Mouse (Mus musculus): Measurements from ENCODE around the gene Draxin.

DNA sequence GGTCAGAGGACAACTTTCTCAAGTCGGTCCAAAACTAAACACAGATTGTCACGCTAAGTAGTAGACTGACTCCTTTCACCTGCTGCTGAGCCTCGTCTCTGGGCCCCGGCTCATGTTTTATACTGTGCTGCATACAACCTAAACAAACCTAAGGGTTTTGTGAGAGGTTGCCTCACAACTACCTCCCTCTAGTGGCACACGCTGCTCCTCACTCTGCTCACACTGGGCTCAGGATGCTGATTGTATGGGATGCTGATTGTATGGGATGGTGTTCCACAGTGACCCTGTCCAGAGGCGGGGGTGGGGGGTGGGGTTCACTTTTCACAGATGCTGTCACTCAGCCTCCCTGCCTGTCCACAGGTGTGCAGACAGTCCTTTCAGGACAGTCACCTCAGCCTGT, 51.3 kb downstream of the Draxin start:
- TF ChIP-seq POLR2A (IDR thresholded peaks at IDR 0.05; ENCODE audit: low read depth, low read length) (no peak), CTCF (IDR thresholded peaks at IDR 0.05; ENCODE audit: extremely low read depth, insufficient read length, insufficient replicate concordance, low read depth, low read length) (no peak)

Data from small intestine, adult 2 months (tissue).